Mouse (Mus musculus) bone marrow macrophage, adult 2 months (primary cell): ENCODE results near the gene Ripor2.

Experiments
- CTCF ChIP-seq: IDR thresholded peaks from 2 replicates; pipeline ENCODE4 v1.5.1; 2012; ENCODE audit warnings: low read depth, mild to moderate bottlenecking, low read length, moderate library complexity
- POLR2A ChIP-seq: IDR thresholded peaks from 2 replicates; pipeline ENCODE4 v1.6.1; 2012; ENCODE audit warnings: mild to moderate bottlenecking, low read depth, low read length, borderline replicate concordance

GRCm38 (mm10) chr13:24552039-24552438, 29.9 kb upstream of the Ripor2 start:
- TF ChIP-seq POLR2A (no peak), CTCF (no peak)
